Mouse (Mus musculus) midbrain, embryonic 14.5 days (tissue): ENCODE data around the gene Slc25a38. TPM values are rescaled to one million over a fixed set of nuclear protein-coding genes. Genes with fewer than 3 reads are reported as not detected.

Experiments used
- ATAC-seq: fragments of 200-750 bp; cut with Nextera tagmentation; 2 replicates; pipeline ENCODE4 v1.8.0; 2017; ENCODE audit warnings: moderate number of reproducible peaks, moderate library complexity; ENCODE audit not compliant: low FRiP score, low TSS enrichment
- DNase-seq: peaks from one replicate; pipeline ENCODE4 v3.0.0-alpha.2; 2015
- H3K27ac ChIP-seq: fragments of 300-500 bp; sonication (generic); replicated peaks from 2 replicates; pipeline ENCODE4 v1.5.1; 2014; ENCODE audit warnings: mild to moderate bottlenecking, low read depth, low read length, moderate library complexity
- H3K27me3 ChIP-seq: fragments of 300-500 bp; sonication (generic); 2 replicates; pipeline ENCODE4 v1.6.1; 2014; ENCODE audit warnings: low read length, control low read depth, mixed read lengths; ENCODE audit not compliant: control insufficient read depth, insufficient read depth
- H3K36me3 ChIP-seq: fragments of 300-500 bp; sonication (generic); 2 replicates; pipeline ENCODE4 v1.6.1; 2014; ENCODE audit warnings: low read length, control low read depth; ENCODE audit not compliant: control insufficient read depth, insufficient read depth
- H3K4me1 ChIP-seq: fragments of 300-500 bp; sonication (generic); 2 replicates; pipeline ENCODE4 v1.6.1; 2014; ENCODE audit warnings: mild to moderate bottlenecking, antibody characterized with exemption, low read length, control low read depth; ENCODE audit not compliant: control insufficient read depth, insufficient read depth
- H3K4me2 ChIP-seq: fragments of 300-500 bp; sonication (generic); 2 replicates; pipeline ENCODE4 v1.6.1; 2014; ENCODE audit warnings: mild to moderate bottlenecking, low read length, moderate library complexity
- H3K4me3 ChIP-seq: fragments of 300-500 bp; sonication (generic); replicated peaks from 2 replicates; pipeline ENCODE4 v1.5.1; 2014; ENCODE audit warnings: low read depth, low read length
- H3K9ac ChIP-seq: fragments of 300-500 bp; sonication (generic); replicated peaks from 2 replicates; pipeline ENCODE4 v1.6.1; 2014; ENCODE audit warnings: mild to moderate bottlenecking, low read length, moderate library complexity
- H3K9me3 ChIP-seq: fragments of 300-500 bp; sonication (generic); 2 replicates; pipeline ENCODE4 v1.6.1; 2016; ENCODE audit warnings: low read length, control low read depth, mixed read lengths; ENCODE audit not compliant: control insufficient read depth
- WGBS: fragments of 180-500 bp; shearing (Covaris S2); extraction: QIAGEN DNeasy Blood & Tissue Kit; methylation state at CpG from one replicate; pipeline ENCODE4 v1.1.7; 2014; 5-methylcytosine and 5-hydroxymethylcytosine counted together
- polyA plus RNA-seq: library from polyadenylated mRNA; unstranded; fragments of >200 nt; fragmentation: Nextera tagmentation; extraction: Ambion mirVana; gene quantifications from 2 replicates; pipeline ENCODE4 v1.2.1, GENCODE M21; 2014

Gene Slc25a38
- polyA plus RNA-seq, 1 experiment from 2014 or later: 36.8 TPM

- Histone ChIP-seq H3K9ac (no peak overlapping the region), H3K4me2 (no peak overlapping the region), H3K27ac (no peak overlapping the region), H3K27me3 (no peaks in the 10 kb centered on the region), H3K4me1 (no peaks in the 10 kb centered on the region), H3K4me3 (no peak overlapping the region), H3K9me3 (no peaks in the 10 kb centered on the region), H3K36me3 (no peaks in the 10 kb centered on the region)
- WGBS: 87% methylated on average over 13 of the region's 13 CpGs
- ATAC-seq (no peak), DNase-seq (no peak)
These were observed 34.3 kb downstream of the Slc25a38 start for GRCm38 (mm10) chr9:120144474-120144873.

DNA sequence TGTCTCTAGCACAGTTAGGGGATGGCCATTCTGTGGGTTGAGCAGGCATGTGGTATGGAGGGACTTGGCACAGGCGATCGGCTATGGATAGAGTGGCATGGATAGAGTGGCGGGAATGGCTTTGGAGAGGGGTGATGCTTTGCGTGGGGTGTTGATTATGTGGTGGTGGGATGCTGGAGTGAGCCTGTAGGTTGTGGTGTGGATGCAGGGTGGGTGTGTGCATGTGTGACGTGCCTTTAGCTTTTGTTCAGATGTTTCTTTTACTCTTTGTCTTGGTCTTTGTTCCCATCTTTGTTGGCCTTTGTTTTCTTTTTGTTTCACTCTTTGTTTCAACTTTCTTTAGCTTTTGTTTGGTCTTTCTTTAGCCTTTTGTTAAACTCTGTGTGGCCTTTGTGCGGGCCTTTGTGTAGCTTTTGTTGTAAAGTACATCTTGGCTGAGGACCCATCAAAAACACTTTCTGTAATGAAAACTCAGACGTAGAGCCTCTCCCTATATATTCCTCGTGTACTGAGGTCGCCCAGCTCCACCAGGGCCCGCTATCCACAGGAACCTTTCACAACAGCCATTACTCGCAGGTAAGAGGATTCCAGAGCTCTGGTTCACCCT lies 39.2 kb downstream of the Slc25a38 start, which contains the start of gene Mobp:
TSS of gene Mobp (plus strand) at position 486 of the 607 bp plus-strand sequence.
- WGBS: 39% methylated on average over 11 of the region's 11 CpGs
- no peak within 1 kb of the TSS for H3K4me3 ChIP-seq
- H3K27ac ChIP-seq: no peak within 1 kb of the TSS
- no peak for DNase-seq
- no peak within 1 kb of the TSS for H3K4me2 ChIP-seq
- H3K4me1 ChIP-seq: no peaks in the 10 kb centered on the region
- no peaks in the 10 kb centered on the region for H3K9me3 ChIP-seq
- H3K36me3 ChIP-seq: no peaks in the 10 kb centered on the region
- no peak for ATAC-seq
- H3K9ac ChIP-seq: no peak within 1 kb of the TSS
- no peaks in the 10 kb centered on the region for H3K27me3 ChIP-seq

GRCm38 (mm10) chr9:120151152-120151551 lies 41.0 kb downstream of the Slc25a38 start:
- H3K4me3 ChIP-seq: no peak overlapping the region
- no peaks in the 10 kb centered on the region for H3K36me3 ChIP-seq
- H3K27ac ChIP-seq: no peak overlapping the region
- no peak overlapping the region for H3K4me2 ChIP-seq
- H3K9me3 ChIP-seq: no peaks in the 10 kb centered on the region
- WGBS: 76% methylated on average over 5 of the region's 5 CpGs
- no peak overlapping the region for H3K9ac ChIP-seq
- no peak for DNase-seq
- no peaks in the 10 kb centered on the region for H3K4me1 ChIP-seq
- no peaks in the 10 kb centered on the region for H3K27me3 ChIP-seq
- no peak for ATAC-seq

DNA sequence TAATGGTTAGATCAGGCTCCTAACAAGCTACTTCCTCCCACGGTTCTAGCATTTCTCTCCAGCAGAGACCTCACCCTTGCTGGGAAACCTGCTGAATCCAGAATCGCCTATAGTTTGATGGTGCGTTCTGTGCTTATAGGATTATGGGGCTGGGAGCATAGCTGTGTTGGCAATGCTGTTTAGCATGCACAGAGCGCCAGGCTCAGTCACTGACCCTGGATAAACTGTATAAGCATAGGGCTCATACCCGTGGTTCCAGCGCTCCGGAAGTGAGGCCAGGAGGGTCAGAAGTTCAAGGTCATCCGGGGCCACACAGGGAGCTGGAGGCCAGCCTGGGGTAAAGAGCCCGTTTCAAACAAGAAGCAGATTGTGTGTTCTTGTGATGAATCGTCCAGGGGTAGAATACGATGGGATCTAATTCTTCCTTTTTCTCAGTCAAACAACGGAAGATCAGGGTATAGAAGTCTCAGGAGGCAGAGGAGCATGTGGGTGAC lies 41.8 kb downstream of the Slc25a38 start:
- 80% methylated on average over 12 of the region's 12 CpGs for WGBS
- Histone ChIP-seq H3K27ac (no peak overlapping the region), H3K9ac (no peak overlapping the region), H3K4me1 (no peaks in the 10 kb centered on the region), H3K36me3 (no peaks in the 10 kb centered on the region), H3K4me3 (no peak overlapping the region), H3K4me2 (no peak overlapping the region), H3K27me3 (no peaks in the 10 kb centered on the region), H3K9me3 (no peaks in the 10 kb centered on the region)
- DNase-seq (no peak), ATAC-seq (no peak)

DNA sequence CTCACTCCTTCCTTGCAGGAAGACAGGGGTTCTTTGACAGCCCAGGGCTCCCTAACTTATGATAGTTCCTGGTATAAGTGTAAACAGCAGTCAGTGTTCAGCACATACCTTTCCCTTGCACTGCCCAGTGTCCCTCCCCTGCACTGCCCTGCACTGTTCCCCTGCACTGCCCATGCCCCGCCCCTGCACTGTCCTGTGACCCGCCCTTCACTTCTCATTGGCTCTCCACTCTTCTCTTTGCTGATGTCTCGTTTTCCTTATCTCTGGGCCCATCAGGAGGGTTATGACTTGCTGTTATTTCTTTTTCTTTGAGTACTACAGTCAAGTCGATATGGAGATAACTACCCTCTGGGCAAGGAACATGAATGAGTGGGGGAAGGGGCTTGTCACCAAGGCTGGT lies 47.9 kb downstream of the Slc25a38 start:
- Histone ChIP-seq H3K4me3 (no peak overlapping the region), H3K9ac (no peak overlapping the region), H3K27ac (0 out of 2 replicates have a peak overlapping the region, but pooled peaks have one; percentile 1), H3K4me1 (peaks cover 4% of the 10 kb centered on the region; the same call in 1 of the 2 replicates), H3K4me2 (no peak overlapping the region), H3K27me3 (no peaks in the 10 kb centered on the region), H3K36me3 (no peaks in the 10 kb centered on the region), H3K9me3 (no peaks in the 10 kb centered on the region)
- WGBS: 47% methylated on average over 4 of the region's 4 CpGs
- DNase-seq (no peak), ATAC-seq (no peak)

DNA sequence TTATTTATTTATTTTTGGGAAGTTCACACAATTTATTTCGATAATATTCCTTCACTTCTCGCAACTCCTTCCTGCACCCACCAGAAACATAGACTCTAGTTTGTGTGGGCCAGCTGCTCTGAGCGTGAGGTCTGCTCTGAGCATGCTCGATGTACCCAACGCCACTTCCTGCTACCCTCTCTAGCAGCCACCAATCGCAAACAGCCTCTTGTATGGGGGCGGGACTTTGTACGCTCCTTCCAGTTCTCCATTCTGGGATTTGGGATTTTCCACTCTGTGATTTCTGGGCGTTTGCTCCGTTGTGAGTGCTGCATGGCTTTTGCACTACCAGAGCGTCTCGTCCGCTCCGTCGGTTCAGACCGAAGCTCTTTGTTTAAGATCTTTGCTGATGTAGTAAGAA lies 53.7 kb downstream of the Slc25a38 start:
- Histone ChIP-seq H3K4me3 (no peak overlapping the region), H3K27me3 (no peaks in the 10 kb centered on the region), H3K9me3 (no peaks in the 10 kb centered on the region), H3K4me2 (no peak overlapping the region), H3K27ac (no peak overlapping the region), H3K9ac (no peak overlapping the region), H3K4me1 (no peaks in the 10 kb centered on the region), H3K36me3 (no peaks in the 10 kb centered on the region)
- ATAC-seq: no peak
- WGBS: 89% methylated on average over 16 of the region's 16 CpGs
- no peak for DNase-seq

GRCm38 (mm10) chr9:120167826-120168225 lies 57.7 kb downstream of the Slc25a38 start:
- DNase-seq (no peak), ATAC-seq (no peak)
- no peak overlapping the region for H3K4me3 ChIP-seq
- H3K4me2 ChIP-seq: no peak overlapping the region
- no peak overlapping the region for H3K27ac ChIP-seq
- H3K9me3 ChIP-seq: no peaks in the 10 kb centered on the region
- H3K27me3 ChIP-seq: no peaks in the 10 kb centered on the region
- no peaks in the 10 kb centered on the region for H3K4me1 ChIP-seq
- H3K9ac ChIP-seq: no peak overlapping the region
- no peaks in the 10 kb centered on the region for H3K36me3 ChIP-seq
- WGBS: 69% methylated on average over 11 of the region's 11 CpGs

DNA sequence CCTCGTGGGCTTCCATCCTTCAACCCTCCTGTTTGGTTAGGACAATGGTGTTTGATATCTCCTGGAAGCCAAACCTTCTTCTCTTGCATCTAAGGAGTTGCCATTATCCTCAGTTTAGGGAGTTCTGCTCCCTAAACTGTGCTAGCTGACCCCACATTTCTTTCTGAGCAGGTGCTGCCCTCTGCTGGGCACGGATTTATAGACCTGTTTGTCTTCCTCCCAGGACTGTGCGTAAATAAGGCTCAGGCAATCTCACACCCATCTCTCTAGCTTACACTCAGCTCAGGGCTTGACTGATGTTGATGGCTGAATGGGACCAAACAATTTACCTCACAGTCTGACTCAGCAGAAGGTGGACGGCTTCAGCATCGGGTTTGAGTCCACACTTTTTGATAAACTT lies 61.1 kb downstream of the Slc25a38 start:
- Histone ChIP-seq H3K9ac (no peak overlapping the region), H3K36me3 (no peaks in the 10 kb centered on the region), H3K9me3 (no peaks in the 10 kb centered on the region), H3K27ac (no peak overlapping the region), H3K4me2 (no peak overlapping the region), H3K27me3 (no peaks in the 10 kb centered on the region), H3K4me3 (no peak overlapping the region), H3K4me1 (no peaks in the 10 kb centered on the region)
- WGBS: 46% methylated on average over 5 of the region's 5 CpGs
- ATAC-seq: no peak
- DNase-seq: peak; percentile 73
